Mouse (Mus musculus) intestine, embryonic 16.5 days (tissue): ENCODE measurements at regions not wholly inside any gene's neighbourhood (a gene's known extent, or its start where the extent isn't known, plus 50 kb on each side); places are given as distances from the start of the nearest gene placed in this dataset.
A peak's percentile ranks its signal among the peaks of the same experiment; 100 is the strongest.

ENCODE experiments used
- ATAC-seq: fragments of 200-750 bp; cut with Nextera tagmentation; 2 replicates; pipeline ENCODE4 v1.8.0; 2017; ENCODE audit warnings: moderate TSS enrichment, moderate library complexity
- H3K27ac ChIP-seq: fragments of 300-500 bp; sonication (generic); 2 replicates; pipeline ENCODE4 v1.5.1; 2014; ENCODE audit warnings: mild to moderate bottlenecking, low read length
- H3K27me3 ChIP-seq: fragments of 300-500 bp; sonication (generic); replicated peaks from 2 replicates; pipeline ENCODE4 v1.6.1; 2014; ENCODE audit warnings: low read length, control low read depth, mixed read lengths; ENCODE audit not compliant: control insufficient read depth, insufficient read depth
- H3K36me3 ChIP-seq: fragments of 300-500 bp; sonication (generic); 2 replicates; pipeline ENCODE4 v1.6.1; 2014; ENCODE audit warnings: low read length, control low read depth; ENCODE audit not compliant: control insufficient read depth, insufficient read depth
- H3K4me1 ChIP-seq: fragments of 300-500 bp; sonication (generic); 2 replicates; pipeline ENCODE4 v1.6.1; 2014; ENCODE audit warnings: low read length, control low read depth, mixed read lengths; ENCODE audit not compliant: control insufficient read depth, insufficient read depth
- H3K4me2 ChIP-seq: fragments of 300-500 bp; sonication (generic); 2 replicates; pipeline ENCODE4 v1.6.1; 2014; ENCODE audit warnings: low read depth, low read length, control low read depth
- H3K4me3 ChIP-seq: fragments of 300-500 bp; sonication (generic); 2 replicates; pipeline ENCODE4 v1.5.1; 2014; ENCODE audit warnings: mild to moderate bottlenecking, low read length
- H3K9ac ChIP-seq: fragments of 300-500 bp; sonication (generic); 2 replicates; pipeline ENCODE4 v1.6.1; 2014; ENCODE audit warnings: low read depth, low read length
- H3K9me3 ChIP-seq: fragments of 300-500 bp; sonication (generic); 2 replicates; pipeline ENCODE4 v1.6.1; 2016; ENCODE audit warnings: low read length, control low read depth; ENCODE audit not compliant: control insufficient read depth
- WGBS: fragments of 180-500 bp; shearing (Covaris S2); extraction: QIAGEN DNeasy Blood & Tissue Kit; methylation state at CpG from one replicate; pipeline ENCODE4 v1.1.7; 2014; 5-methylcytosine and 5-hydroxymethylcytosine counted together

GRCm38 (mm10) chr5:133218801-133219200, 675.7 kb upstream of the Auts2 start:
- 80% methylated on average over 3 of the region's 3 CpGs for WGBS

GRCm38 (mm10) chr5:133198546-133198945, 655.4 kb upstream of the Auts2 start:
- no peak overlapping the region for H3K4me3 ChIP-seq
- no peak for ATAC-seq
- no peak overlapping the region for H3K9ac ChIP-seq
- no peaks in the 10 kb centered on the region for H3K9me3 ChIP-seq
- WGBS: 74% methylated on average over 1 of the region's 1 CpGs
- no peak overlapping the region for H3K27ac ChIP-seq
- no peaks in the 10 kb centered on the region for H3K36me3 ChIP-seq
- no peaks in the 10 kb centered on the region for H3K4me1 ChIP-seq
- no peaks in the 10 kb centered on the region for H3K27me3 ChIP-seq
- no peak overlapping the region for H3K4me2 ChIP-seq

More at GRCm38 (mm10) chr5:133218801-133219200, 675.7 kb upstream of the Auts2 start:
- no peaks in the 10 kb centered on the region for H3K9me3 ChIP-seq
- no peak overlapping the region for H3K4me2 ChIP-seq
- H3K9ac ChIP-seq: no peak overlapping the region
- no peak overlapping the region for H3K27ac ChIP-seq
- no peaks in the 10 kb centered on the region for H3K4me1 ChIP-seq
- no peak overlapping the region for H3K4me3 ChIP-seq
- no peaks in the 10 kb centered on the region for H3K36me3 ChIP-seq
- ATAC-seq: no peak
- H3K27me3 ChIP-seq: no peaks in the 10 kb centered on the region

- WGBS: 44% methylated on average over 8 of the region's 8 CpGs
- no peak overlapping the region for H3K4me3 ChIP-seq
- H3K27me3 ChIP-seq: no peaks in the 10 kb centered on the region
- no peak overlapping the region for H3K9ac ChIP-seq
- H3K4me2 ChIP-seq: peak overlapping the region; percentile 16; the same call in 1 of the 2 replicates
- H3K4me1 ChIP-seq: peaks cover 3% of the 10 kb centered on the region; the same call in 1 of the 2 replicates
- ATAC-seq: peak; percentile 83
- H3K9me3 ChIP-seq: no peaks in the 10 kb centered on the region
- H3K36me3 ChIP-seq: no peaks in the 10 kb centered on the region
- no peak overlapping the region for H3K27ac ChIP-seq
These were observed 646.8 kb upstream of the Auts2 start for GRCm38 (mm10) chr5:133189798-133190571.

- Histone ChIP-seq H3K9ac (no peak overlapping the region), H3K9me3 (no peaks in the 10 kb centered on the region), H3K4me3 (no peak overlapping the region), H3K4me2 (no peak overlapping the region), H3K27ac (no peak overlapping the region), H3K4me1 (peaks cover 13% of the 10 kb centered on the region), H3K27me3 (no peaks in the 10 kb centered on the region), H3K36me3 (no peaks in the 10 kb centered on the region)
- WGBS: 91% methylated on average over 6 of the region's 6 CpGs
- ATAC-seq: no peak
These were observed 632.5 kb upstream of the Auts2 start for GRCm38 (mm10) chr5:133175636-133176035.

- Histone ChIP-seq H3K4me1 (peaks cover 13% of the 10 kb centered on the region), H3K36me3 (no peaks in the 10 kb centered on the region), H3K9me3 (no peaks in the 10 kb centered on the region), H3K9ac (no peak overlapping the region), H3K27me3 (no peaks in the 10 kb centered on the region), H3K27ac (no peak overlapping the region; the same call in 1 of the 2 replicates), H3K4me3 (no peak overlapping the region), H3K4me2 (no peak overlapping the region)
- WGBS: 27% methylated on average over 6 of the region's 6 CpGs
- peak; percentile 91 for ATAC-seq
These were observed 630.1 kb upstream of the Auts2 start for GRCm38 (mm10) chr5:133173155-133173723.

- no peak overlapping the region for H3K27ac ChIP-seq
- H3K4me3 ChIP-seq: no peak overlapping the region
- no peak overlapping the region for H3K9ac ChIP-seq
- 76% methylated on average over 4 of the region's 4 CpGs for WGBS
- H3K36me3 ChIP-seq: no peaks in the 10 kb centered on the region
- ATAC-seq: no peak
- peaks cover 15% of the 10 kb centered on the region for H3K4me1 ChIP-seq
- H3K9me3 ChIP-seq: no peaks in the 10 kb centered on the region
- H3K27me3 ChIP-seq: no peaks in the 10 kb centered on the region
- H3K4me2 ChIP-seq: no peak overlapping the region
These were observed 629.5 kb upstream of the Auts2 start for GRCm38 (mm10) chr5:133172686-133173085.

- no peak overlapping the region for H3K4me3 ChIP-seq
- WGBS: 63% methylated on average over 1 of the region's 1 CpGs
- ATAC-seq: no peak
- no peaks in the 10 kb centered on the region for H3K36me3 ChIP-seq
- no peak overlapping the region for H3K4me2 ChIP-seq
- H3K4me1 ChIP-seq: peaks cover 22% of the 10 kb centered on the region
- H3K27ac ChIP-seq: no peak overlapping the region
- H3K9me3 ChIP-seq: no peaks in the 10 kb centered on the region
- H3K27me3 ChIP-seq: no peaks in the 10 kb centered on the region
- H3K9ac ChIP-seq: no peak overlapping the region
These were observed 628.1 kb upstream of the Auts2 start for GRCm38 (mm10) chr5:133171266-133171665.

GRCm38 (mm10) chr5:133167576-133167975, 624.4 kb upstream of the Auts2 start:
- ATAC-seq: peak; percentile 23; the same call in 1 of the 2 replicates
- Histone ChIP-seq H3K4me3 (no peak overlapping the region), H3K27me3 (no peaks in the 10 kb centered on the region), H3K4me2 (no peak overlapping the region), H3K9me3 (no peaks in the 10 kb centered on the region), H3K4me1 (peaks cover 10% of the 10 kb centered on the region), H3K9ac (no peak overlapping the region), H3K27ac (peak overlapping the region; percentile 28; the same call in 1 of the 2 replicates), H3K36me3 (no peaks in the 10 kb centered on the region)
- 40% methylated on average over 2 of the region's 2 CpGs for WGBS

- peak; percentile 77 for ATAC-seq
These were observed 623.9 kb upstream of the Auts2 start for GRCm38 (mm10) chr5:133167001-133167461.

More at GRCm38 (mm10) chr5:133167001-133167461, 623.9 kb upstream of the Auts2 start:
- H3K36me3 ChIP-seq: no peaks in the 10 kb centered on the region
- no peak overlapping the region for H3K9ac ChIP-seq
- no peaks in the 10 kb centered on the region for H3K27me3 ChIP-seq
- no peaks in the 10 kb centered on the region for H3K9me3 ChIP-seq
- WGBS: 18% methylated on average over 5 of the region's 5 CpGs
- H3K4me1 ChIP-seq: peaks cover 9% of the 10 kb centered on the region
- no peak overlapping the region for H3K4me2 ChIP-seq
- H3K27ac ChIP-seq: peak overlapping the region; percentile 28; the same call in 1 of the 2 replicates
- no peak overlapping the region for H3K4me3 ChIP-seq
